Mouse (Mus musculus): ENCODE data around the gene Carns1. TPM values are rescaled to one million over a fixed set of nuclear protein-coding genes. Genes with fewer than 3 reads are reported as not detected.

Gene Carns1
- 3.4 and 4.2 TPM in 2 replicates for polyA plus RNA-seq (2015; fragmentation: Nextera tagmentation; extraction: Ambion mirVana)

GRCm38 (mm10) chr19:4175368-4175947 is at the start of gene Carns1:
TSS of gene Carns1 (minus strand) at chr19:4175479.
- 5% methylated on average over 11 of the region's 11 CpGs for WGBS
- Histone ChIP-seq H3K9ac (replicated peaks) (0 out of 2 replicates have a peak within 1 kb of the TSS, but pooled peaks have one; percentile 1), H3K4me1 (peaks cover 8% of the 10 kb centered on the region), H3K27me3 (no peaks in the 10 kb centered on the region), H3K36me3 (no peaks in the 10 kb centered on the region), H3K4me3 (no peak within 1 kb of the TSS), H3K4me2 (replicated peaks) (peak within 1 kb of the TSS; percentile 23; the same call in 1 of the 2 replicates), H3K9me3 (no peaks in the 10 kb centered on the region), H3K27ac (replicated peaks) (no peak within 1 kb of the TSS)
- no peak; the same call in 1 of the 2 replicates for ATAC-seq (replicated peaks)

GRCm38 (mm10) chr19:4222165-4222564 is 46.9 kb upstream of the Carns1 start:
- Histone ChIP-seq H3K36me3 (no peaks in the 10 kb centered on the region), H3K4me3 (no peak overlapping the region), H3K4me1 (peaks cover 12% of the 10 kb centered on the region), H3K4me2 (replicated peaks) (no peak overlapping the region), H3K27me3 (peaks cover 4% of the 10 kb centered on the region; the same call in 1 of the 2 replicates), H3K27ac (replicated peaks) (no peak overlapping the region), H3K9me3 (no peaks in the 10 kb centered on the region), H3K9ac (replicated peaks) (no peak overlapping the region)
- ATAC-seq (replicated peaks): no peak
- 83% methylated on average over 11 of the region's 11 CpGs for WGBS

DNA sequence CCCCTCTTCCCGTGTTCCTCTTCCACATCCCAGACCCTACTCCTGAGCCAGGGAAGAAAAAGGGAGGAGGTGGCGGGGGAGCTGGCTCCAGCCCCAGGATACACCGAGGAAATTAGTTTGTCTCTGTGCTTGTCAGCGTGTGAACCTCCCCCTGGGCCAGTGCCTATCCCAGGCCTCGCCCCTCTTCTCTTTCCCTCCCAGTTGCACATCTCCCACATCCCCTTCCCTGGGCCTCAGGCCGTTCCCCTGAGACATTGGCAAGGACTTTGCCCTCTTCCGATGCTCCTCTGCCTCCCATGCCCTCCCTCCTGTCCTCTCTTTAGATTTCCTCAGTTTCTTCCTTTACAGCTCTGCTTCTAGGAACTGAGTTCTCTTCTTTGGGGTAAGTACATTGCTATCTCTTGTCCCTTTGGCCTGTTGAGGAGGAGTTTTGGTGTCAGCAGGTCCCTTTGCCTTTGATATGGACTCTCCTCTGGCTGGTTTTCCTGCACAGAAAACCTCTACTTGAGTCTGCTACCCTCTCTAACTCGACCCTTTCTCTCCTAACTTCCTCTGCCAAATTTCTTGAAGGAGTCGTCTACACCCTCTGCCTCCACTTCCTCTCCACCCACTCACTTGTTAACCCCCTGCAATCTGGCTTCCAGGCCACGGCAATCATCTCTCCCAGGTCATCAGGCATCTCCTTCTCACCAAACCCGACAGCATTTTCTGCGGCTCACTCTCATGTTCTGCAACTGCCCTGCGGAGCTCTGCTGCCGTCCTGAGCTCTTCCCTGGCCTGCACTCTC is 45.9 kb upstream of the Carns1 start:
- Histone ChIP-seq H3K9me3 (no peaks in the 10 kb centered on the region), H3K27me3 (peaks cover 14% of the 10 kb centered on the region), H3K9ac (replicated peaks) (no peak overlapping the region), H3K27ac (replicated peaks) (no peak overlapping the region), H3K4me3 (no peak overlapping the region), H3K4me2 (replicated peaks) (no peak overlapping the region), H3K36me3 (no peaks in the 10 kb centered on the region), H3K4me1 (peaks cover 15% of the 10 kb centered on the region)
- 43% methylated on average over 14 of the region's 14 CpGs for WGBS
- no peak for ATAC-seq (replicated peaks)

- peaks cover 19% of the 10 kb centered on the region for H3K4me1 ChIP-seq
- H3K4me2 ChIP-seq (replicated peaks): no peak overlapping the region
- no peak overlapping the region for H3K9ac ChIP-seq (replicated peaks)
- ATAC-seq (replicated peaks): no peak
- no peak overlapping the region for H3K27ac ChIP-seq (replicated peaks)
- 38% methylated on average over 4 of the region's 4 CpGs for WGBS
- H3K9me3 ChIP-seq: no peaks in the 10 kb centered on the region
- no peaks in the 10 kb centered on the region for H3K36me3 ChIP-seq
- H3K27me3 ChIP-seq: peaks cover 21% of the 10 kb centered on the region
- no peak overlapping the region for H3K4me3 ChIP-seq
These were observed 45.1 kb upstream of the Carns1 start for GRCm38 (mm10) chr19:4220416-4220815.

- WGBS: 76% methylated on average over 6 of the region's 6 CpGs
- H3K9ac ChIP-seq (replicated peaks): no peak overlapping the region
These were observed 44.7 kb upstream of the Carns1 start for GRCm38 (mm10) chr19:4219943-4220342.

GRCm38 (mm10) chr19:4218784-4219183 is 43.5 kb upstream of the Carns1 start:
- peaks cover 36% of the 10 kb centered on the region for H3K4me1 ChIP-seq
- 71% methylated on average over 1 of the region's 1 CpGs for WGBS
- H3K27me3 ChIP-seq: peaks cover 34% of the 10 kb centered on the region
- H3K4me3 ChIP-seq: no peak overlapping the region
- H3K9me3 ChIP-seq: no peaks in the 10 kb centered on the region
- no peak overlapping the region for H3K27ac ChIP-seq (replicated peaks)
- H3K4me2 ChIP-seq (replicated peaks): no peak overlapping the region
- ATAC-seq (replicated peaks): no peak
- H3K9ac ChIP-seq (replicated peaks): no peak overlapping the region
- no peaks in the 10 kb centered on the region for H3K36me3 ChIP-seq

More at GRCm38 (mm10) chr19:4219943-4220342, 44.7 kb upstream of the Carns1 start:
- Histone ChIP-seq H3K27me3 (peaks cover 26% of the 10 kb centered on the region), H3K9me3 (no peaks in the 10 kb centered on the region), H3K27ac (replicated peaks) (no peak overlapping the region), H3K4me3 (no peak overlapping the region), H3K4me2 (replicated peaks) (no peak overlapping the region), H3K4me1 (peaks cover 24% of the 10 kb centered on the region), H3K36me3 (no peaks in the 10 kb centered on the region)
- no peak for ATAC-seq (replicated peaks)

GRCm38 (mm10) chr19:4218293-4218692 is 43.0 kb upstream of the Carns1 start:
- H3K4me1 ChIP-seq: peaks cover 41% of the 10 kb centered on the region

DNA sequence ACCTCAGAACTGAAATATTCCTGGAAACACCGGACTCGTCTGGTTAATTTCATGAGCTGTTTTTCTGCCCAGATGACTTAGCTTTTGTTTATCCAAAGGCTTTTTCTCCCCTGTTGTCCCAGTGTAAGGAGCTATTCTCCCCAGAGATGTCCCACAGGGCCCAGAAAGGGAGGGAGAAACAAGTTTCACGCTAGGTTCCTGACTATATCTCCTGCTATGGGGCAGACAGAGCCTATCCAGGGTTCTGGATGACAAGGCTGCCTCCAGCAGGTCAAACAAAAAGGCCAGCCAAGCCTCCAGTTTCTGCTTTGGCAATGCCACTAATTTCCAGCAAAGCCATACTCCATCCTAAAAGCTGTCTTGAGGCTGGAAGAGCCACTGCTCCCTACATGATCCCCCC is 42.6 kb upstream of the Carns1 start:
- H3K9me3 ChIP-seq: no peaks in the 10 kb centered on the region
- no peak for ATAC-seq (replicated peaks)
- 35% methylated on average over 3 of the region's 3 CpGs for WGBS
- H3K36me3 ChIP-seq: no peaks in the 10 kb centered on the region
- no peak overlapping the region for H3K4me2 ChIP-seq (replicated peaks)
- H3K4me3 ChIP-seq: no peak overlapping the region
- no peak overlapping the region for H3K27ac ChIP-seq (replicated peaks)
- peaks cover 42% of the 10 kb centered on the region for H3K27me3 ChIP-seq
- H3K4me1 ChIP-seq: peaks cover 43% of the 10 kb centered on the region
- no peak overlapping the region for H3K9ac ChIP-seq (replicated peaks)

More at GRCm38 (mm10) chr19:4218293-4218692, 43.0 kb upstream of the Carns1 start:
- Histone ChIP-seq H3K9ac (replicated peaks) (no peak overlapping the region), H3K4me3 (no peak overlapping the region), H3K9me3 (no peaks in the 10 kb centered on the region), H3K27ac (replicated peaks) (no peak overlapping the region), H3K36me3 (no peaks in the 10 kb centered on the region), H3K4me2 (replicated peaks) (no peak overlapping the region), H3K27me3 (peaks cover 39% of the 10 kb centered on the region)
- WGBS: 76% methylated on average over 11 of the region's 11 CpGs
- no peak for ATAC-seq (replicated peaks)

DNA sequence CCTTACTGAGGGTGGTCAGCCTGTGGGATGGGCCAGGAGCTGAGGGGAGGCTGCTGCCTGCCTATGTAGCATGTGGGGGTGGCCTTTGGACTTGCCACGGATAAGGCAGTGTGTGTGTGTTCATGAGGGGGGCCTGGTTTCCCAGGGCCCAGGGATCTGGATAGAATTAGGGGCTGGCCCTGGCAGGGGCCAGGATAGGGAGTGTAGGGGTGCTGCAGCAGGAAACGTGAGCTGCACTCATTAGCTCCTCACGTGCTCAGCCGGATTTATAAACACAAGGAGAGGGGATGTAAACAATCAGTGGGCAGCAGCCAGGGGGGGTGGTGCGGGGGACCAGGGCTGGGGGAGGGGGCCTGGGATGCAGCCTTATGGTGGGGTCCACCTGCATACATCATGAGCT is 41.9 kb upstream of the Carns1 start:
- no peak for ATAC-seq (replicated peaks)
- no peak overlapping the region for H3K4me2 ChIP-seq (replicated peaks)
- H3K27me3 ChIP-seq: peaks cover 45% of the 10 kb centered on the region
- no peak overlapping the region for H3K9ac ChIP-seq (replicated peaks)
- no peaks in the 10 kb centered on the region for H3K9me3 ChIP-seq
- H3K27ac ChIP-seq (replicated peaks): no peak overlapping the region
- peaks cover 43% of the 10 kb centered on the region for H3K4me1 ChIP-seq
- no peaks in the 10 kb centered on the region for H3K36me3 ChIP-seq
- WGBS: 9% methylated on average over 5 of the region's 5 CpGs
- H3K4me3 ChIP-seq: no peak overlapping the region

DNA sequence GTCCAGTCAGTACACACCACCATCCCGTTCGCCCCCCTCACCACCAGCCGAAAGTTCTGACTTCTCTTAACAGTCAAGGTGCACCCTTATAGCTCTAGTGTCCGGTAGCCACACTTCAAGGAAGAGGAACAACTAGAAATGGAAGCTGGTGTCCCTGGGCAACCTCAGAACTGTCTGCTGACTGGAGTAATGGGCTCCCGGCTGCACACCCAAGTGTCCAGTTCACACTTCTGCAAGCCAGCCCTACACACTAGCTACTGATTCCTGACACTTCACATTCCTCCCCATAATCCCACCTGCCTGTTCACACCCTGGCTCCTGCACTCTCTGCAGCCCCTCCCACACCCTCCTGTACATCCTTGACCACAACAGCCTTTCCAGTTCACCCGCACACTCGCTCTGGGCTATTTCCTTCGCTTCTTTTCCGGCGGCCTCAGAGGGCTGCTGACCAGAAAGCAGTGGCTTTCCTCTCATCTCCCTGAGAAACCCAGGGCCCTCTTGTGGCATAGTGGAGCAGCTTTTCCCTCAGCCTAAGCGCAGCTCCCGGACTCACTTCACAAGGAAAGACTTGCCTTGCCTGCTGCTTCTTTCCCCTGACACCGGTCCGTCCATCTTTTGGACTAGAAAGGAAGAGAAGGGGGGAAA is 40.9 kb upstream of the Carns1 start:
- no peak overlapping the region for H3K4me2 ChIP-seq (replicated peaks)
- no peak overlapping the region for H3K27ac ChIP-seq (replicated peaks)
- H3K9ac ChIP-seq (replicated peaks): no peak overlapping the region
- H3K36me3 ChIP-seq: no peaks in the 10 kb centered on the region
- no peak overlapping the region for H3K4me3 ChIP-seq
- 25% methylated on average over 14 of the region's 14 CpGs for WGBS
- ATAC-seq (replicated peaks): no peak
- H3K9me3 ChIP-seq: no peaks in the 10 kb centered on the region
- H3K27me3 ChIP-seq: peaks cover 54% of the 10 kb centered on the region
- H3K4me1 ChIP-seq: peaks cover 43% of the 10 kb centered on the region

- Histone ChIP-seq H3K9me3 (no peaks in the 10 kb centered on the region), H3K4me2 (replicated peaks) (peak overlapping the region; percentile 99), H3K27me3 (peaks cover 54% of the 10 kb centered on the region), H3K4me1 (peaks cover 41% of the 10 kb centered on the region), H3K4me3 (peak overlapping the region; percentile 52), H3K36me3 (no peaks in the 10 kb centered on the region), H3K9ac (replicated peaks) (peak overlapping the region; percentile 55), H3K27ac (replicated peaks) (no peak overlapping the region)
- WGBS: 3% methylated on average over 19 of the region's 21 CpGs
- ATAC-seq (replicated peaks): no peak
These were observed 40.2 kb upstream of the Carns1 start for GRCm38 (mm10) chr19:4215451-4215840.
